Mouse (Mus musculus) stomach, postnatal 0 days (tissue): ENCODE measurements at regions not wholly inside any gene's neighbourhood (a gene's known extent, or its start where the extent isn't known, plus 50 kb on each side); places are given as distances from the start of the nearest gene placed in this dataset.

Experiments used
- ATAC-seq: fragments of 200-750 bp; cut with Nextera tagmentation; 2 replicates; pipeline ENCODE4 v1.8.0; 2017; ENCODE audit not compliant: low FRiP score, low TSS enrichment
- DNase-seq: peaks from one replicate; pipeline ENCODE4 v3.0.0-alpha.2; 2016; ENCODE audit warnings: low spot score
- H3K27ac ChIP-seq: fragments of 300-500 bp; sonication (generic); replicated peaks from 2 replicates; pipeline ENCODE4 v1.5.1; 2014; ENCODE audit warnings: mild to moderate bottlenecking, control low read depth
- H3K27me3 ChIP-seq: fragments of 300-500 bp; sonication (generic); 2 replicates; pipeline ENCODE4 v1.6.1; 2014; ENCODE audit warnings: low read length; ENCODE audit not compliant: control insufficient read depth, insufficient read depth
- H3K36me3 ChIP-seq: fragments of 300-500 bp; sonication (generic); 2 replicates; pipeline ENCODE4 v1.6.1; 2014; ENCODE audit warnings: low read length, mixed read lengths; ENCODE audit not compliant: control insufficient read depth, insufficient read depth
- H3K4me1 ChIP-seq: fragments of 300-500 bp; sonication (generic); replicated peaks from 2 replicates; pipeline ENCODE4 v1.6.1; 2014; ENCODE audit warnings: antibody characterized with exemption; ENCODE audit not compliant: control insufficient read depth, insufficient read depth
- H3K4me2 ChIP-seq: fragments of 300-500 bp; sonication (generic); replicated peaks from 2 replicates; pipeline ENCODE4 v1.6.1; 2014; ENCODE audit warnings: low read depth, mild to moderate bottlenecking, control low read depth, moderate library complexity
- H3K4me3 ChIP-seq: fragments of 300-500 bp; sonication (generic); 2 replicates; pipeline ENCODE4 v1.5.1; 2014; ENCODE audit warnings: low read depth, low read length, control low read depth
- H3K9ac ChIP-seq: fragments of 300-500 bp; sonication (generic); 2 replicates; pipeline ENCODE4 v1.6.1; 2014; ENCODE audit warnings: mild to moderate bottlenecking, low read length, control low read depth, mixed read lengths
- H3K9me3 ChIP-seq: fragments of 300-500 bp; sonication (generic); 2 replicates; pipeline ENCODE4 v1.6.1; 2016; ENCODE audit warnings: low read length; ENCODE audit not compliant: control insufficient read depth
- CTCF ChIP-seq: IDR thresholded peaks from 2 replicates; pipeline ENCODE4 v1.5.1; 2016; ENCODE audit warnings: antibody characterized with exemption, low read depth, mild to moderate bottlenecking, moderate library complexity
- EP300 ChIP-seq: optimal IDR thresholded peaks from 2 replicates; pipeline ENCODE3; 2016; ENCODE audit warnings: antibody characterized with exemption
- WGBS: fragments of 180-500 bp; shearing (Covaris S2); extraction: QIAGEN DNeasy Blood & Tissue Kit; methylation state at CpG from one replicate; pipeline ENCODE4 v1.1.7; 2014; 5-methylcytosine and 5-hydroxymethylcytosine counted together

- no peak for ATAC-seq
- Histone ChIP-seq H3K27me3 (no peaks in the 10 kb centered on the region), H3K9me3 (no peaks in the 10 kb centered on the region)
These were observed 181.2 kb upstream of the Mpped2 start for GRCm38 (mm10) chr2:106511889-106512288.

GRCm38 (mm10) chr2:106512338-106513024 is 180.6 kb upstream of the Mpped2 start:
- Histone ChIP-seq H3K4me3 (no peak overlapping the region), H3K27ac (no peak overlapping the region), H3K4me1 (no peaks in the 10 kb centered on the region), H3K9ac (no peak overlapping the region), H3K27me3 (no peaks in the 10 kb centered on the region), H3K9me3 (no peaks in the 10 kb centered on the region), H3K4me2 (no peak overlapping the region), H3K36me3 (no peaks in the 10 kb centered on the region)
- DNase-seq (no peak), ATAC-seq (no peak)
- no peak for TF ChIP-seq CTCF
- TF ChIP-seq EP300, result no peak
- WGBS, result 46% methylated on average over 14 of the region's 14 CpGs

More at GRCm38 (mm10) chr2:106511889-106512288, 181.2 kb upstream of the Mpped2 start:
- H3K4me1 ChIP-seq, result no peaks in the 10 kb centered on the region
- H3K9ac ChIP-seq, result no peak overlapping the region
- no peak for TF ChIP-seq CTCF
- no peak for TF ChIP-seq EP300
- H3K36me3 ChIP-seq, result no peaks in the 10 kb centered on the region
- no peak overlapping the region for H3K4me2 ChIP-seq
- DNase-seq, result no peak
- H3K4me3 ChIP-seq, result no peak overlapping the region
- no peak overlapping the region for H3K27ac ChIP-seq
- 84% methylated on average over 9 of the region's 9 CpGs for WGBS

- Histone ChIP-seq H3K4me2 (no peak overlapping the region), H3K4me1 (no peaks in the 10 kb centered on the region), H3K27me3 (no peaks in the 10 kb centered on the region), H3K9me3 (no peaks in the 10 kb centered on the region), H3K36me3 (no peaks in the 10 kb centered on the region), H3K4me3 (no peak overlapping the region), H3K9ac (no peak overlapping the region), H3K27ac (no peak overlapping the region)
- ATAC-seq (no peak), DNase-seq (no peak)
- TF ChIP-seq CTCF (no peak), EP300 (no peak)
- WGBS, result 62% methylated on average over 5 of the region's 5 CpGs
These were observed 180.1 kb upstream of the Mpped2 start for GRCm38 (mm10) chr2:106513025-106513386.

GRCm38 (mm10) chr2:106517224-106517623 is 175.8 kb upstream of the Mpped2 start:
- Histone ChIP-seq H3K4me1 (no peaks in the 10 kb centered on the region), H3K4me3 (no peak overlapping the region), H3K36me3 (no peaks in the 10 kb centered on the region), H3K27ac (no peak overlapping the region), H3K9me3 (no peaks in the 10 kb centered on the region), H3K27me3 (no peaks in the 10 kb centered on the region), H3K9ac (no peak overlapping the region), H3K4me2 (no peak overlapping the region)
- DNase-seq (no peak), ATAC-seq (no peak)
- TF ChIP-seq EP300 (no peak), CTCF (no peak)
- WGBS, result 66% methylated on average over 5 of the region's 5 CpGs

- Histone ChIP-seq H3K27ac (no peak overlapping the region), H3K4me2 (no peak overlapping the region), H3K4me3 (no peak overlapping the region), H3K4me1 (no peaks in the 10 kb centered on the region), H3K27me3 (no peaks in the 10 kb centered on the region), H3K9ac (no peak overlapping the region), H3K9me3 (no peaks in the 10 kb centered on the region), H3K36me3 (no peaks in the 10 kb centered on the region)
- DNase-seq (no peak), ATAC-seq (no peak)
- no peak for TF ChIP-seq CTCF
- no peak for TF ChIP-seq EP300
- 84% methylated on average over 3 of the region's 3 CpGs for WGBS
These were observed 170.1 kb upstream of the Mpped2 start for GRCm38 (mm10) chr2:106522961-106523360.

- Histone ChIP-seq H3K27ac (no peak overlapping the region), H3K4me2 (no peak overlapping the region), H3K4me3 (no peak overlapping the region), H3K9me3 (no peaks in the 10 kb centered on the region), H3K36me3 (no peaks in the 10 kb centered on the region), H3K4me1 (no peaks in the 10 kb centered on the region), H3K27me3 (no peaks in the 10 kb centered on the region), H3K9ac (no peak overlapping the region)
- 53% methylated on average over 2 of the region's 2 CpGs for WGBS
- ATAC-seq, result no peak
- no peak for DNase-seq
- TF ChIP-seq EP300, result no peak
- TF ChIP-seq CTCF, result no peak
These were observed 166.1 kb upstream of the Mpped2 start for GRCm38 (mm10) chr2:106527008-106527407.
